Mouse (Mus musculus): ENCODE measurements around the gene Cirbp. TPM values are rescaled to one million over a fixed set of nuclear protein-coding genes. Genes with fewer than 3 reads are reported as not detected.

The Cirbp gene
- polyA plus RNA-seq, 1 experiment from 2014 or later = 59.7 TPM

- no peaks in the 10 kb centered on the region for H3K36me3 ChIP-seq (ENCODE audit: control insufficient read depth, insufficient read depth, low read length)
- H3K27me3 ChIP-seq (replicated peaks; ENCODE audit: control insufficient read depth, insufficient read depth, low read length) = peaks cover 3% of the 10 kb centered on the region; the same call in 1 of the 2 replicates
- no peaks in the 10 kb centered on the region for H3K9me3 ChIP-seq (ENCODE audit: control insufficient read depth, low read length)
- ATAC-seq (ENCODE audit: low read depth) (no peak), DNase-seq (ENCODE audit: low spot score) (no peak)
- H3K27ac ChIP-seq (replicated peaks; ENCODE audit: low read depth, low read length) = no peak overlapping the region
- no peak overlapping the region; the same call in 1 of the 2 replicates for H3K9ac ChIP-seq (ENCODE audit: low read depth, low read length)
- H3K4me3 ChIP-seq (ENCODE audit: low read depth, low read length) = no peak overlapping the region
- H3K4me1 ChIP-seq (ENCODE audit: control insufficient read depth, insufficient read depth, low read length) = no peaks in the 10 kb centered on the region
- H3K4me2 ChIP-seq (ENCODE audit: low read depth, low read length) = no peak overlapping the region
- 48% methylated on average over 28 of the region's 33 CpGs for WGBS
These were observed 31.2 kb downstream of the Cirbp start for GRCm38 (mm10) chr10:80196778-80197581.

- peak; percentile 92 for DNase-seq (ENCODE audit: low spot score)
- no peak overlapping the region for H3K27ac ChIP-seq (replicated peaks; ENCODE audit: low read depth, low read length)
- no peak overlapping the region for H3K4me3 ChIP-seq (ENCODE audit: low read depth, low read length)
- no peaks in the 10 kb centered on the region for H3K4me1 ChIP-seq (ENCODE audit: control insufficient read depth, insufficient read depth, low read length)
- H3K36me3 ChIP-seq (ENCODE audit: control insufficient read depth, insufficient read depth, low read length) = no peaks in the 10 kb centered on the region
- peak; percentile 83 for ATAC-seq (ENCODE audit: low read depth)
- no peak overlapping the region for H3K9ac ChIP-seq (ENCODE audit: low read depth, low read length)
- H3K9me3 ChIP-seq (ENCODE audit: control insufficient read depth, low read length) = no peaks in the 10 kb centered on the region
- WGBS = 50% methylated on average over 3 of the region's 3 CpGs
- H3K4me2 ChIP-seq (ENCODE audit: low read depth, low read length) = no peak overlapping the region
- no peaks in the 10 kb centered on the region for H3K27me3 ChIP-seq (replicated peaks; ENCODE audit: control insufficient read depth, insufficient read depth, low read length)
These were observed 33.7 kb downstream of the Cirbp start for GRCm38 (mm10) chr10:80199440-80200008.

- ATAC-seq (ENCODE audit: low read depth) (no peak), DNase-seq (ENCODE audit: low spot score) (no peak)
- Histone ChIP-seq H3K4me1 (ENCODE audit: control insufficient read depth, insufficient read depth, low read length) (no peaks in the 10 kb centered on the region), H3K4me2 (ENCODE audit: low read depth, low read length) (no peak overlapping the region), H3K36me3 (ENCODE audit: control insufficient read depth, insufficient read depth, low read length) (no peaks in the 10 kb centered on the region), H3K27me3 (replicated peaks; ENCODE audit: control insufficient read depth, insufficient read depth, low read length) (no peaks in the 10 kb centered on the region), H3K4me3 (ENCODE audit: low read depth, low read length) (no peak overlapping the region), H3K9ac (ENCODE audit: low read depth, low read length) (no peak overlapping the region), H3K27ac (replicated peaks; ENCODE audit: low read depth, low read length) (no peak overlapping the region), H3K9me3 (ENCODE audit: control insufficient read depth, low read length) (no peaks in the 10 kb centered on the region)
- WGBS = 58% methylated on average over 6 of the region's 6 CpGs
These were observed 34.7 kb downstream of the Cirbp start for GRCm38 (mm10) chr10:80200485-80200884.

- no peaks in the 10 kb centered on the region for H3K36me3 ChIP-seq (ENCODE audit: control insufficient read depth, insufficient read depth, low read length)
- no peak for DNase-seq (ENCODE audit: low spot score)
- H3K9ac ChIP-seq (ENCODE audit: low read depth, low read length) = no peak overlapping the region
- no peak overlapping the region for H3K4me2 ChIP-seq (ENCODE audit: low read depth, low read length)
- 17% methylated on average over 7 of the region's 7 CpGs for WGBS
- no peak overlapping the region for H3K27ac ChIP-seq (replicated peaks; ENCODE audit: low read depth, low read length)
- no peak for ATAC-seq (ENCODE audit: low read depth)
- no peaks in the 10 kb centered on the region for H3K27me3 ChIP-seq (replicated peaks; ENCODE audit: control insufficient read depth, insufficient read depth, low read length)
- H3K4me1 ChIP-seq (ENCODE audit: control insufficient read depth, insufficient read depth, low read length) = peaks cover 4% of the 10 kb centered on the region; the same call in 1 of the 2 replicates
- no peak overlapping the region for H3K4me3 ChIP-seq (ENCODE audit: low read depth, low read length)
- no peaks in the 10 kb centered on the region for H3K9me3 ChIP-seq (ENCODE audit: control insufficient read depth, low read length)
These were observed 38.3 kb downstream of the Cirbp start for GRCm38 (mm10) chr10:80204055-80204454.

- Histone ChIP-seq H3K9ac (ENCODE audit: low read depth, low read length) (no peak overlapping the region), H3K4me2 (ENCODE audit: low read depth, low read length) (no peak overlapping the region), H3K4me3 (ENCODE audit: low read depth, low read length) (no peak overlapping the region), H3K27ac (replicated peaks; ENCODE audit: low read depth, low read length) (no peak overlapping the region), H3K4me1 (ENCODE audit: control insufficient read depth, insufficient read depth, low read length) (peaks cover 6% of the 10 kb centered on the region; the same call in 1 of the 2 replicates), H3K27me3 (replicated peaks; ENCODE audit: control insufficient read depth, insufficient read depth, low read length) (no peaks in the 10 kb centered on the region), H3K9me3 (ENCODE audit: control insufficient read depth, low read length) (no peaks in the 10 kb centered on the region), H3K36me3 (ENCODE audit: control insufficient read depth, insufficient read depth, low read length) (no peaks in the 10 kb centered on the region)
- no peak for ATAC-seq (ENCODE audit: low read depth)
- 65% methylated on average over 1 of the region's 1 CpGs for WGBS
- no peak for DNase-seq (ENCODE audit: low spot score)
These were observed 41.4 kb downstream of the Cirbp start for GRCm38 (mm10) chr10:80207201-80207600.

GRCm38 (mm10) chr10:80207676-80208075 lies 41.9 kb downstream of the Cirbp start:
- Histone ChIP-seq H3K4me3 (ENCODE audit: low read depth, low read length) (no peak overlapping the region), H3K9me3 (ENCODE audit: control insufficient read depth, low read length) (no peaks in the 10 kb centered on the region), H3K27ac (replicated peaks; ENCODE audit: low read depth, low read length) (no peak overlapping the region), H3K4me1 (ENCODE audit: control insufficient read depth, insufficient read depth, low read length) (peaks cover 6% of the 10 kb centered on the region; the same call in 1 of the 2 replicates), H3K36me3 (ENCODE audit: control insufficient read depth, insufficient read depth, low read length) (no peaks in the 10 kb centered on the region), H3K9ac (ENCODE audit: low read depth, low read length) (no peak overlapping the region), H3K4me2 (ENCODE audit: low read depth, low read length) (no peak overlapping the region), H3K27me3 (replicated peaks; ENCODE audit: control insufficient read depth, insufficient read depth, low read length) (no peaks in the 10 kb centered on the region)
- no peak for ATAC-seq (ENCODE audit: low read depth)
- DNase-seq (ENCODE audit: low spot score) = no peak
- WGBS = 51% methylated on average over 10 of the region's 10 CpGs

- Histone ChIP-seq H3K9me3 (ENCODE audit: control insufficient read depth, low read length) (no peaks in the 10 kb centered on the region), H3K4me3 (ENCODE audit: low read depth, low read length) (no peak overlapping the region), H3K27me3 (replicated peaks; ENCODE audit: control insufficient read depth, insufficient read depth, low read length) (no peaks in the 10 kb centered on the region), H3K27ac (replicated peaks; ENCODE audit: low read depth, low read length) (no peak overlapping the region), H3K36me3 (ENCODE audit: control insufficient read depth, insufficient read depth, low read length) (no peaks in the 10 kb centered on the region), H3K4me2 (ENCODE audit: low read depth, low read length) (no peak overlapping the region), H3K4me1 (ENCODE audit: control insufficient read depth, insufficient read depth, low read length) (peaks cover 6% of the 10 kb centered on the region; the same call in 1 of the 2 replicates), H3K9ac (ENCODE audit: low read depth, low read length) (no peak overlapping the region)
- no peak for DNase-seq (ENCODE audit: low spot score)
- no peak for ATAC-seq (ENCODE audit: low read depth)
- 68% methylated on average over 4 of the region's 4 CpGs for WGBS
These were observed 42.5 kb downstream of the Cirbp start for GRCm38 (mm10) chr10:80208248-80208647.

GRCm38 (mm10) chr10:80208841-80209371 lies 43.1 kb downstream of the Cirbp start:
- no peak overlapping the region for H3K4me3 ChIP-seq (ENCODE audit: low read depth, low read length)
- peak; percentile 52 for DNase-seq (ENCODE audit: low spot score)
- H3K36me3 ChIP-seq (ENCODE audit: control insufficient read depth, insufficient read depth, low read length) = no peaks in the 10 kb centered on the region
- 0 out of 2 replicates have a peak overlapping the region, but pooled peaks have one; percentile 10 for H3K27ac ChIP-seq (replicated peaks; ENCODE audit: low read depth, low read length)
- peak overlapping the region; percentile 45 for H3K9ac ChIP-seq (ENCODE audit: low read depth, low read length)
- WGBS = 11% methylated on average over 20 of the region's 24 CpGs
- no peaks in the 10 kb centered on the region for H3K9me3 ChIP-seq (ENCODE audit: control insufficient read depth, low read length)
- ATAC-seq (ENCODE audit: low read depth) = peak; percentile 18; the same call in 1 of the 2 replicates
- peaks cover 6% of the 10 kb centered on the region; the same call in 1 of the 2 replicates for H3K4me1 ChIP-seq (ENCODE audit: control insufficient read depth, insufficient read depth, low read length)
- H3K4me2 ChIP-seq (ENCODE audit: low read depth, low read length) = peak overlapping the region; percentile 35
- no peaks in the 10 kb centered on the region for H3K27me3 ChIP-seq (replicated peaks; ENCODE audit: control insufficient read depth, insufficient read depth, low read length)
